ENCODE assay signal across 11 mouse cellular contexts in the genomic region with DNA sequence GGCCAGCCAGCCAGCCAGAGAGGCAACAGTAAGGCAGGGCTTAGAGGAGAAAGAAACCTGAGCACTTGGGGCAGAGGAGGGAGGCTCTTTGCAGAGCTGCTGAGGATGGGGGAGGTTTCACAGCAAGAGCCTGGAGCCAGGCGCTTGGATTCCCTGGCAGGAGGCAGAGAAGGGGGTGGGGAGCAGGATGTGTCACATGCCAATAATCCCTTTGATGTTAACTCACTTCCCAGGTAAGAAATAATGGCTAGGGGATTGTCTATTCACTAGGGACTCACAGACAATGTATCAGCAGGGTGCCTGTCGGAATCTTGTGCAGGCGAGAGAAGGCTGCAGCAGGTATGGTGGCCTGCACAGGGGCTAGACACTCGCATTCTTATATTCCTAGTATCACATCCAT.
DNase-seq lines count a peak whose midpoint lies in the region; ATAC-seq lines count a peak whose summit lies in the region.
"Had no signal": no experiment of that assay in that cellular context is flagged by ENCODE, and none has a peak within 500 bp of the region (broad histone marks: within the 10 kb centered on the region; RNA-seq: fewer than 3 reads in every experiment).

No protein-coding gene starts in this region.

- 0 out of 2 replicates have a peak overlapping the region, but pooled peaks have one; percentile 19 for H3K4me2 ChIP-seq in hindbrain, embryonic 12.5 days (replicated peaks)
- peak overlapping the region; percentile 42 for H3K4me2 ChIP-seq in midbrain, embryonic 14.5 days (ENCODE audit: low read length)

- no peak overlapping the region for H3K27ac ChIP-seq in hindbrain, embryonic 12.5 days
- peak overlapping the region; percentile 5; the same call in 1 of the 2 replicates for H3K27ac ChIP-seq in midbrain, embryonic 14.5 days (replicated peaks; ENCODE audit: low read depth, low read length)

- 0 out of 2 replicates have a peak, but pooled peaks have one; percentile 43 for ATAC-seq in hindbrain, embryonic 12.5 days (ENCODE audit: low FRiP score)
- ATAC-seq in midbrain, embryonic 14.5 days (ENCODE audit: low FRiP score, low TSS enrichment) = peak; percentile 75

- H3K27me3 ChIP-seq in hindbrain, embryonic 12.5 days = no peaks in the 10 kb centered on the region
- H3K27me3 ChIP-seq in midbrain, embryonic 14.5 days (ENCODE audit: control insufficient read depth, insufficient read depth, low read length) = no peaks in the 10 kb centered on the region

- H3K36me3 ChIP-seq in hindbrain, embryonic 12.5 days = no peaks in the 10 kb centered on the region
- no peaks in the 10 kb centered on the region for H3K36me3 ChIP-seq in midbrain, embryonic 14.5 days (ENCODE audit: control insufficient read depth, insufficient read depth, low read length)

- H3K9ac ChIP-seq in hindbrain, embryonic 12.5 days = no peak overlapping the region
- no peak overlapping the region for H3K9ac ChIP-seq in midbrain, embryonic 14.5 days (replicated peaks; ENCODE audit: low read length)

- H3K4me3 ChIP-seq in hindbrain, embryonic 12.5 days = no peak overlapping the region
- H3K4me3 ChIP-seq in midbrain, embryonic 14.5 days (replicated peaks; ENCODE audit: low read depth, low read length) = no peak overlapping the region

- H3K4me1 ChIP-seq in hindbrain, embryonic 12.5 days = peaks cover 10% of the 10 kb centered on the region
- peaks cover 8% of the 10 kb centered on the region for H3K4me1 ChIP-seq in midbrain, embryonic 14.5 days (ENCODE audit: control insufficient read depth, insufficient read depth, low read length)

- peak; percentile 94 for DNase-seq in R1 (ENCODE audit: low read depth, low spot score)
- peak; percentile 46 for DNase-seq in embryo, embryonic 9.5 days (ENCODE audit: extremely low spot score)
- peak; percentile 63 for DNase-seq in midbrain, embryonic 14.5 days
- DNase-seq in urinary bladder, postnatal 14 days (ENCODE audit: low spot score) = no peak
- DNase-seq in adrenal gland, adult 2 months = no peak
- DNase-seq in gastrocnemius, postnatal 4 days (ENCODE audit: low spot score in 2 of 2) = no peak
- DNase-seq in cerebellum, adult 9-11 months = no peak
- DNase-seq: heart, adult 11 months; kidney, adult 18-20 months; lung, adult 18-20 months had no signal

- H3K9me3 ChIP-seq in hindbrain, embryonic 12.5 days (replicated peaks) = no peaks in the 10 kb centered on the region
- H3K9me3 ChIP-seq in midbrain, embryonic 14.5 days (ENCODE audit: control insufficient read depth, low read length) = no peaks in the 10 kb centered on the region

- 12% methylated on average over 4 of the region's 4 CpGs for WGBS in hindbrain, embryonic 12.5 days
- WGBS in midbrain, embryonic 14.5 days = 1% methylated on average over 4 of the region's 4 CpGs

Comparison
In these comparisons a context has a peak if more than half of its experiments do, and no peak if none do; other contexts are left out.
1. DNase-seq: peak in R1 (single experiment), embryo, embryonic 9.5 days (single experiment) and midbrain, embryonic 14.5 days (single experiment); none in urinary bladder, postnatal 14 days (single experiment), adrenal gland, adult 2 months (single experiment), gastrocnemius, postnatal 4 days (0 of 2) and cerebellum, adult 9-11 months (single experiment).